Mouse (Mus musculus) lung, postnatal 0 days (tissue): ENCODE measurements at regions not wholly inside any gene's neighbourhood (a gene's known extent, or its start where the extent isn't known, plus 50 kb on each side); places are given as distances from the start of the nearest gene placed in this dataset.
"Not testable (repeated sequence)": the region's sequence is repeated elsewhere in the genome, so short reads cannot be mapped to it uniquely, and the experiment has no call there.

Experiments
- ATAC-seq: fragments of 200-750 bp; cut with Nextera tagmentation; 2 replicates; pipeline ENCODE4 v1.8.0; 2017; ENCODE audit warnings: moderate library complexity
- DNase-seq: peaks from one replicate; pipeline ENCODE4 v3.0.0-alpha.2; 2016; ENCODE audit warnings: low spot score
- H3K27ac ChIP-seq: fragments of 300-500 bp; sonication (generic); 2 replicates; pipeline ENCODE4 v1.5.1; 2014; ENCODE audit warnings: antibody characterized with exemption, mild to moderate bottlenecking, low read length, mixed read lengths
- H3K27me3 ChIP-seq: fragments of 300-500 bp; sonication (generic); replicated peaks from 2 replicates; pipeline ENCODE4 v1.6.1; 2014; ENCODE audit warnings: low read length, mixed read lengths; ENCODE audit not compliant: insufficient read depth
- H3K36me3 ChIP-seq: fragments of 300-500 bp; sonication (generic); 2 replicates; pipeline ENCODE4 v1.6.1; 2014; ENCODE audit warnings: low read length, mixed read lengths; ENCODE audit not compliant: insufficient read depth
- H3K4me1 ChIP-seq: fragments of 300-500 bp; sonication (generic); 2 replicates; pipeline ENCODE4 v1.6.1; 2014; ENCODE audit warnings: antibody characterized with exemption, low read depth, low read length, mixed read lengths; ENCODE audit not compliant: insufficient read depth
- H3K4me2 ChIP-seq: fragments of 300-500 bp; sonication (generic); replicated peaks from 2 replicates; pipeline ENCODE4 v1.6.1; 2014; ENCODE audit warnings: low read depth, mild to moderate bottlenecking, low read length, moderate library complexity, mixed read lengths
- H3K4me3 ChIP-seq: fragments of 300-500 bp; sonication (generic); 2 replicates; pipeline ENCODE4 v1.5.1; 2014; ENCODE audit warnings: low read depth, low read length
- H3K9ac ChIP-seq: fragments of 300-500 bp; sonication (generic); replicated peaks from 2 replicates; pipeline ENCODE4 v1.6.1; 2014; ENCODE audit warnings: low read depth, mild to moderate bottlenecking
- H3K9me3 ChIP-seq: fragments of 300-500 bp; sonication (generic); 2 replicates; pipeline ENCODE4 v1.6.1; 2016; ENCODE audit warnings: low read length, mixed read lengths
- WGBS: fragments of 180-500 bp; shearing (Covaris S2); extraction: QIAGEN DNeasy Blood & Tissue Kit; methylation state at CpG from one replicate; pipeline ENCODE4 v1.1.7; 2014; 5-methylcytosine and 5-hydroxymethylcytosine counted together

DNA sequence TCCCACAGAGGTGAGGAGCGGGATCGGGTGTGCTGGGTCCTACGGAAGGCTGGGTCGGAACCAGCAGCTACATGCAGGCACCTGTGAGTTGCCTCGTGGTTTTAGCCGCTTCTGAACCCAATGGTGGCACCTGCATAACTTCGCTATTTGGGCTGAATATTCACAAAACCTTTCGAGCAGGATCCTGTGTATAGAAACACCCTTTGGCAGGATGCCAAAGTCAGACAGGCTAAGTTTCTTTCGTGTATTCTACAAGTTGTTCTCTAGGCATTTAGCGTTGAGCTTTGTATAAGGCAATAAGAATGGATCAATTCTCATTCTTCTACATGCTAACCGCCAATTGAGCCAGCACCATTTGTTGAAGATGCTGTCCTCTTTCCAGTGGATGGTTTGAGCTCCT lies 58.6 kb upstream of the Zfp960 start:
- not testable (repeated sequence) for H3K36me3 ChIP-seq, H3K27ac ChIP-seq, H3K9me3 ChIP-seq, H3K4me1 ChIP-seq, H3K27me3 ChIP-seq
- Histone ChIP-seq H3K4me2 (peak overlapping the region; percentile 59), H3K4me3 (peak overlapping the region; percentile 46), H3K9ac (peak overlapping the region; percentile 52)
- 0 out of 2 replicates have a peak, but pooled peaks have one; percentile 1 for ATAC-seq
- peak; percentile 36 for DNase-seq
- 7% methylated on average over 10 of the region's 11 CpGs for WGBS
